Mouse (Mus musculus) E14TG2a.4 (cell line): ENCODE measurements around the gene Apela.

Experiments
- H3K27me3 ChIP-seq: 2 replicates; pipeline ENCODE4 v1.6.1; 2014; ENCODE audit warnings: low read length, control low read depth; ENCODE audit not compliant: insufficient read depth
- H3K36me3 ChIP-seq: 2 replicates; pipeline ENCODE4 v1.6.1; 2014; ENCODE audit warnings: low read length, control low read depth; ENCODE audit not compliant: insufficient read depth
- H3K4me1 ChIP-seq: replicated peaks from 2 replicates; pipeline ENCODE4 v1.6.1; 2014; ENCODE audit warnings: low read depth, low read length, control low read depth
- H3K4me3 ChIP-seq: replicated peaks from 2 replicates; pipeline ENCODE4 v1.5.1; 2014; ENCODE audit warnings: mild to moderate bottlenecking, low read length
- H3K9me3 ChIP-seq: 2 replicates; pipeline ENCODE4 v1.6.1; 2014; ENCODE audit warnings: low read length, control low read depth
- CTCF ChIP-seq: conservative IDR thresholded peaks from 2 replicates; pipeline ENCODE4 v1.5.1; 2014; ENCODE audit warnings: low read length
- NANOG ChIP-seq: IDR thresholded peaks from 2 replicates; pipeline ENCODE4 v1.6.1; 2014; ENCODE audit warnings: borderline replicate concordance, low read length, mixed read lengths
- POU5F1 ChIP-seq: IDR thresholded peaks from 2 replicates; pipeline ENCODE4 v1.6.1; 2014; ENCODE audit warnings: low read length, borderline replicate concordance

Gene Apela

DNA sequence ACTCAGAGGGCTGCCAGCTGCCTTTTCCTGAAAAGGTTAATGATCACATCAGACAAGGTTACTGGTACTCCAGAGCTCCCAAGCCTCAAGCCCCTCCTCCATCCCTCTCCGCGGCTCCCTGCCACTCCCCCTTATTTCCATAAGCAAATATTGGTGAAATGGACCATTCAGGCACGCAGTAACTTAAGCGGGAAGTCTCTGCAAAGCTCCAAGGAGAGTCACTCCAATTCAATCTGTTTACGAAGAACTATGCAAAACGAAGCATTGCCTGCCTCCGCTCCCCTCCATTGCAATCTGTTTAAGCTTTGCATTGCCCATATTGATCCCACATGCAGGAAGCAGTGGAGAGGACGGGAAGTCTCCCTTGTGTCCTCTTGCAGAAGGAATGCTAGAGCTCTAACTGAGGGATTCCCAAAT, at the start of gene Apela:
Apela (minus strand) TSS at position 220 of the 417 bp plus-strand sequence.
- Histone ChIP-seq H3K4me3 (peak within 1 kb of the TSS; percentile 73), H3K4me1 (peaks cover 44% of the 10 kb centered on the region), H3K36me3 (0 out of 2 replicates have a peak, but pooled peaks cover 3% of the 10 kb centered on the region), H3K9me3 (peaks cover 4% of the 10 kb centered on the region; the same call in 1 of the 2 replicates), H3K27me3 (no peaks in the 10 kb centered on the region)
- no peak for TF ChIP-seq CTCF
- no peak for TF ChIP-seq NANOG
- TF ChIP-seq POU5F1: no peak

- Histone ChIP-seq H3K36me3 (no peaks in the 10 kb centered on the region), H3K27me3 (no peaks in the 10 kb centered on the region), H3K9me3 (no peaks in the 10 kb centered on the region), H3K4me1 (peaks cover 17% of the 10 kb centered on the region), H3K4me3 (no peak overlapping the region)
- peak; percentile 88 for TF ChIP-seq CTCF
- TF ChIP-seq NANOG: no peak
These were observed 48.5 kb upstream of the Apela start for GRCm38 (mm10) chr8:65085680-65086079.

DNA sequence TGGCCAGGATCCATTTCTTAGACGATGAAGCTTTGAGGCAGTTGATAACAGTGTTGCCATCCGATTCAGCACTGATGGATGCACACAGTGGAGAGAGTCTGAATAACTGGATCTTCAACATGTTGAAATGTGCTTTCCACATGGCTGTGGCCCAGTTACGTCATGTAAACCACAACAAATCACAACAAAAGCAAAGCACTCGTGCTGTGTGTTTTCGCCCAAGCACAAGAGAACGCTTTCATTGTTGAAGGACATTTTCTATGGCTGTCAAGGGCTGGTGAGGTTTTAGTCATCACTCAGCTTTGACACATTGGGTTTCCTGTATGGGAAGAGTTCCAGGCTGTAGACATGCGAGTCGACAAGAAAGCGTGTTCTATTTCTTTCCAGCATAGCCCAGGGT, 43.6 kb upstream of the Apela start:
- Histone ChIP-seq H3K36me3 (no peaks in the 10 kb centered on the region), H3K27me3 (no peaks in the 10 kb centered on the region), H3K4me1 (no peaks in the 10 kb centered on the region), H3K9me3 (no peaks in the 10 kb centered on the region), H3K4me3 (no peak overlapping the region)
- TF ChIP-seq POU5F1 (no peak), CTCF (no peak), NANOG (no peak)

GRCm38 (mm10) chr8:65074733-65075132, 37.6 kb upstream of the Apela start, which contains the start of gene Gm10663:
Gm10663 (plus strand) TSS chr8:65075033.
- Histone ChIP-seq H3K27me3 (no peaks in the 10 kb centered on the region), H3K36me3 (no peaks in the 10 kb centered on the region), H3K9me3 (no peaks in the 10 kb centered on the region), H3K4me3 (no peak within 1 kb of the TSS), H3K4me1 (peaks cover 4% of the 10 kb centered on the region; the same call in 1 of the 2 replicates)
- TF ChIP-seq POU5F1 (no peak), NANOG (no peak), CTCF (no peak)

GRCm38 (mm10) chr8:65070996-65071395, 33.9 kb upstream of the Apela start:
- no peak for TF ChIP-seq CTCF
- no peak for TF ChIP-seq NANOG
- TF ChIP-seq POU5F1: no peak
- no peak overlapping the region for H3K4me3 ChIP-seq
- H3K36me3 ChIP-seq: no peaks in the 10 kb centered on the region

DNA sequence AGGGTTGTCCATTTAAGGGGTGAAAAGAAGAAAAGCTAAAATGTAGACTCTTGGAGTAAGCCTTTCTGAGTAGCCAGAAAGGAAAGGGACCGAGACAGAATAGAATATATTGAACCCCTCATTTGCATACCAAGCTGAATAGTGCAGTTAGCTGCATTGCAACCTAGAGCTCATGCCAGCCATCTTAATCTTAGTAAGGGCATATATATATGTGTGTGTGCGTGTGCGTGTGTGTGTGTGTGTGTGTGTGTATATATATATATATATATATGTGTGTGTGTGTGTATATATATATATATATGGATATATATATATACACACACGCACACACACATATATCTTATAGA, 31.3 kb upstream of the Apela start:
- Histone ChIP-seq H3K27me3 (no peaks in the 10 kb centered on the region), H3K36me3 (no peaks in the 10 kb centered on the region), H3K4me1 (peaks cover 38% of the 10 kb centered on the region), H3K4me3 (no peak overlapping the region), H3K9me3 (peaks cover 26% of the 10 kb centered on the region)
- TF ChIP-seq POU5F1 (no peak), NANOG (no peak), CTCF (no peak)

More at GRCm38 (mm10) chr8:65070996-65071395, 33.9 kb upstream of the Apela start:
- Histone ChIP-seq H3K27me3 (no peaks in the 10 kb centered on the region), H3K9me3 (peaks cover 25% of the 10 kb centered on the region), H3K4me1 (peaks cover 14% of the 10 kb centered on the region)

GRCm38 (mm10) chr8:65067694-65068472, 30.7 kb upstream of the Apela start:
- Histone ChIP-seq H3K27me3 (no peaks in the 10 kb centered on the region), H3K4me1 (peaks cover 43% of the 10 kb centered on the region), H3K36me3 (no peaks in the 10 kb centered on the region), H3K4me3 (no peak overlapping the region), H3K9me3 (peaks cover 26% of the 10 kb centered on the region)
- TF ChIP-seq CTCF (no peak), POU5F1 (no peak), NANOG (no peak; the same call in 1 of the 2 replicates)

- TF ChIP-seq CTCF (no peak), NANOG (no peak), POU5F1 (no peak)
- peaks cover 51% of the 10 kb centered on the region for H3K4me1 ChIP-seq
- no peaks in the 10 kb centered on the region for H3K36me3 ChIP-seq
- peaks cover 26% of the 10 kb centered on the region for H3K9me3 ChIP-seq
- H3K27me3 ChIP-seq: no peaks in the 10 kb centered on the region
- H3K4me3 ChIP-seq: no peak overlapping the region
These were observed 29.9 kb upstream of the Apela start for GRCm38 (mm10) chr8:65067031-65067430.
